Mouse (Mus musculus): Measurements from ENCODE around the gene Kdm5b.

- TF ChIP-seq POLR2A (IDR thresholded peaks at IDR 0.05; ENCODE audit: borderline replicate concordance, control insufficient read depth, low read depth, low read length), result no peak
- TF ChIP-seq CTCF (IDR thresholded peaks at IDR 0.05; ENCODE audit: control insufficient read depth, insufficient read depth, low read length), result no peak
Measured at GRCm38 (mm10) chr1:134535054-134535453, 24.9 kb upstream of the Kdm5b start.

All from bone marrow, adult 2 months (tissue).